In the genomic region with DNA sequence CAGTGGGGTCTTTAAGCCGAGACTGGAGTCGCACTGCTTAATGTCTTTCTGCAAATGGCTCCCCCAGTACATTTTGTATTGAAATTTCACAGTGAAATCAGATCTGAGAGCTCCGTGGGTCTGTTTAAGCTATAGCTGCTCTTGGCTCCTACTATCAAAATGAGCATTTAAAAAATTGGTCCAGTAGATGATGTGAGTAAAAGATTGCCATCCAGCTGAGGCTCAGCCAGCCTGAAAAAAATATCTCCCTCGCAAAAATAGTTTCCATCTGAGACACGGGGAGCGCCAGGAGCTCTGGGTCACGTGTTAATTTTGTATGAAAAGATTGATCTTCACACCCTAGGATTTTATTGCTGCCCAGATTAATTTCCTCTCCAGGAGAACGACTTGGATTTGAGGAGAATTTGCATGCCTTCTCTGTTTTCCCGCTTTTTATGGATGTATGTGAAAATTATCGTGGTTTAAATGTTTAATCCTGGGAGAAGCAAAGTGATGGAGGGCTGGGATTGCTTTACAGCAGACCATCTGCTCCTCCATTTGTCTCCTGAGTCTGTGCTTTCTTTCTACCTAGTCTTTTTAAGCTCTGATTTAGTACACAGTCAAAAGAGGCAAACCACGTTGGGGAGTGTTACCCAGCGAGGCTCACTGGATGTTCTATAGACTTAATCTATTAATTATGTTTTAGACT, we compare ENCODE assay signal across 22 mouse cellular contexts. TPM values are rescaled to one million over a fixed set of nuclear protein-coding genes. Genes with fewer than 3 reads are reported as not detected.
DNase-seq lines count a peak whose midpoint lies in the region; ATAC-seq and TF ChIP-seq lines count a peak whose summit lies in the region.
"Had no signal": no experiment of that assay in that cellular context is flagged by ENCODE, and none has a peak within 500 bp of the region (broad histone marks: within the 10 kb centered on the region; RNA-seq: fewer than 3 reads in every experiment).

No protein-coding gene starts in this region.

- H3K9ac ChIP-seq in hindbrain, embryonic 13.5 days: no peak overlapping the region
- no peak overlapping the region for H3K9ac ChIP-seq in hindbrain, embryonic 11.5 days (ENCODE audit: low read depth, low read length)
- H3K9ac ChIP-seq in embryonic facial prominence, embryonic 13.5 days: no peak overlapping the region
- no peak overlapping the region for H3K9ac ChIP-seq in limb, embryonic 15.5 days
- no peak overlapping the region for H3K9ac ChIP-seq in liver, embryonic 11.5 days (ENCODE audit: low read depth, low read length)
- H3K9ac ChIP-seq: heart, embryonic 12.5 days had no signal

- TF ChIP-seq CTCF in brain, embryonic 14.5 days (IDR thresholded peaks at IDR 0.05; ENCODE audit: borderline replicate concordance, extremely low read depth, insufficient read depth, insufficient read length): no peak

- peaks cover 16% of the 10 kb centered on the region for H3K4me1 ChIP-seq in hindbrain, embryonic 13.5 days (replicated peaks)
- H3K4me1 ChIP-seq in hindbrain, embryonic 11.5 days (replicated peaks; ENCODE audit: control insufficient read depth, insufficient read depth, low read length): no peaks in the 10 kb centered on the region
- H3K4me1 ChIP-seq in embryonic facial prominence, embryonic 13.5 days: peaks cover 14% of the 10 kb centered on the region
- peaks cover 32% of the 10 kb centered on the region for H3K4me1 ChIP-seq in limb, embryonic 15.5 days
- no peaks in the 10 kb centered on the region for H3K4me1 ChIP-seq in liver, embryonic 11.5 days (replicated peaks; ENCODE audit: control insufficient read depth, insufficient read depth, low read length)
- H3K4me1 ChIP-seq: heart, embryonic 12.5 days had no signal

- no peak for TF ChIP-seq POLR2A in brain, embryonic 14.5 days (IDR thresholded peaks at IDR 0.05; ENCODE audit: borderline replicate concordance, extremely low read depth, insufficient read depth, insufficient read length, poor library complexity, severe bottlenecking)

- peak overlapping the region; percentile 45 for H3K27ac ChIP-seq in hindbrain, embryonic 13.5 days
- no peak overlapping the region for H3K27ac ChIP-seq in hindbrain, embryonic 11.5 days (ENCODE audit: low read depth, low read length)
- peak overlapping the region; percentile 41 for H3K27ac ChIP-seq in embryonic facial prominence, embryonic 13.5 days
- peak overlapping the region; percentile 84 for H3K27ac ChIP-seq in limb, embryonic 15.5 days
- no peak overlapping the region for H3K27ac ChIP-seq in liver, embryonic 11.5 days (ENCODE audit: low read depth, low read length)
- H3K27ac ChIP-seq: left cerebral cortex, adult 2 months; macrophage had no signal

- peak overlapping the region; percentile 17; the same call in 1 of the 2 replicates for H3K4me2 ChIP-seq in hindbrain, embryonic 13.5 days
- no peak overlapping the region for H3K4me2 ChIP-seq in hindbrain, embryonic 11.5 days (replicated peaks; ENCODE audit: low read depth, low read length)
- H3K4me2 ChIP-seq in embryonic facial prominence, embryonic 13.5 days: no peak overlapping the region
- H3K4me2 ChIP-seq in limb, embryonic 15.5 days: no peak overlapping the region
- no peak overlapping the region for H3K4me2 ChIP-seq in liver, embryonic 11.5 days
- H3K4me2 ChIP-seq: heart, embryonic 12.5 days had no signal

- ATAC-seq in hindbrain, embryonic 13.5 days (ENCODE audit: low FRiP score): peak; percentile 30; the same call in 1 of the 2 replicates
- no peak for ATAC-seq in hindbrain, embryonic 11.5 days (ENCODE audit: low FRiP score)
- ATAC-seq in embryonic facial prominence, embryonic 13.5 days (ENCODE audit: insufficient number of reproducible peaks, insufficient read depth, low FRiP score, low TSS enrichment, low read depth): no peak
- ATAC-seq in limb, embryonic 15.5 days (ENCODE audit: insufficient number of reproducible peaks, low FRiP score, low TSS enrichment, low read depth): peak; percentile 84; the same call in 1 of the 2 replicates
- ATAC-seq in liver, embryonic 11.5 days (replicated peaks; ENCODE audit: low FRiP score): no peak
- ATAC-seq: CD4-positive, CD25-positive, alpha-beta regulatory T cell, adult 4 months had no signal

- no peaks in the 10 kb centered on the region for H3K27me3 ChIP-seq in hindbrain, embryonic 13.5 days
- H3K27me3 ChIP-seq in hindbrain, embryonic 11.5 days (ENCODE audit: control insufficient read depth, insufficient read depth, low read length): no peaks in the 10 kb centered on the region
- H3K27me3 ChIP-seq in embryonic facial prominence, embryonic 13.5 days: no peaks in the 10 kb centered on the region
- H3K27me3 ChIP-seq in limb, embryonic 15.5 days: no peaks in the 10 kb centered on the region
- H3K27me3 ChIP-seq in liver, embryonic 11.5 days (replicated peaks; ENCODE audit: control insufficient read depth, insufficient read depth, low read length): no peaks in the 10 kb centered on the region
- H3K27me3 ChIP-seq: heart, embryonic 12.5 days had no signal

- DNase-seq in hindbrain, embryonic 11.5 days (ENCODE audit: low spot score): no peak
- peak; percentile 69 for DNase-seq in brain, embryonic 14.5 days (ENCODE audit: low read depth)
- DNase-seq in urinary bladder, postnatal 14 days (ENCODE audit: low spot score): no peak
- DNase-seq in liver, embryonic 11.5 days (ENCODE audit: low spot score): no peak
- DNase-seq: adrenal gland, postnatal 14 days; cerebellum, postnatal 14 days; gastrocnemius, postnatal 25 days; heart, postnatal 36 days; kidney, adult 11 months; kidney, postnatal 14 days; liver; lung, adult 2 months; midbrain, embryonic 14.5 days; right cerebral cortex, postnatal 4 days; thymus, adult 18-20 months had no signal

- H3K9me3 ChIP-seq in hindbrain, embryonic 13.5 days: no peaks in the 10 kb centered on the region
- no peaks in the 10 kb centered on the region for H3K9me3 ChIP-seq in hindbrain, embryonic 11.5 days (ENCODE audit: control insufficient read depth, low read length)
- H3K9me3 ChIP-seq in embryonic facial prominence, embryonic 13.5 days: no peaks in the 10 kb centered on the region
- peaks cover 3% of the 10 kb centered on the region; the same call in 1 of the 2 replicates for H3K9me3 ChIP-seq in limb, embryonic 15.5 days
- no peaks in the 10 kb centered on the region for H3K9me3 ChIP-seq in liver, embryonic 11.5 days (ENCODE audit: control insufficient read depth, low read length)

- H3K36me3 ChIP-seq in hindbrain, embryonic 13.5 days: no peaks in the 10 kb centered on the region
- H3K36me3 ChIP-seq in hindbrain, embryonic 11.5 days (ENCODE audit: control insufficient read depth, insufficient read depth, low read length): no peaks in the 10 kb centered on the region
- H3K36me3 ChIP-seq in embryonic facial prominence, embryonic 13.5 days: no peaks in the 10 kb centered on the region
- 0 out of 2 replicates have a peak, but pooled peaks cover 3% of the 10 kb centered on the region for H3K36me3 ChIP-seq in limb, embryonic 15.5 days
- H3K36me3 ChIP-seq in liver, embryonic 11.5 days (ENCODE audit: control insufficient read depth, insufficient read depth, low read length): no peaks in the 10 kb centered on the region
- H3K36me3 ChIP-seq: heart, embryonic 12.5 days had no signal

- 52% methylated on average over 12 of the region's 12 CpGs for WGBS in hindbrain, embryonic 13.5 days
- WGBS in hindbrain, embryonic 11.5 days: 77% methylated on average over 12 of the region's 12 CpGs
- 43% methylated on average over 12 of the region's 12 CpGs for WGBS in embryonic facial prominence, embryonic 13.5 days
- 28% methylated on average over 12 of the region's 12 CpGs for WGBS in limb, embryonic 15.5 days
- WGBS in liver, embryonic 11.5 days: 73% methylated on average over 12 of the region's 12 CpGs

- H3K4me3 ChIP-seq in hindbrain, embryonic 13.5 days: no peak overlapping the region
- H3K4me3 ChIP-seq in hindbrain, embryonic 11.5 days (ENCODE audit: low read depth, low read length): no peak overlapping the region
- H3K4me3 ChIP-seq in embryonic facial prominence, embryonic 13.5 days: no peak overlapping the region
- H3K4me3 ChIP-seq in limb, embryonic 15.5 days: no peak overlapping the region
- no peak overlapping the region for H3K4me3 ChIP-seq in liver, embryonic 11.5 days (ENCODE audit: low read depth, low read length)
- H3K4me3 ChIP-seq: heart, embryonic 12.5 days; left cerebral cortex, adult 2 months had no signal

RNA-seq across cellular contexts. Expression of gene Gm11077, which starts 32.7 kb away (rescaled TPM):
- polyA plus RNA-seq in hindbrain, embryonic 13.5 days (2015; fragmentation: Nextera tagmentation; extraction: Ambion mirVana): not detected in 2 replicates
- polyA plus RNA-seq in hindbrain, embryonic 11.5 days (2014; fragmentation: Nextera tagmentation; extraction: Ambion mirVana): not detected in 2 replicates
- polyA plus RNA-seq in brain, embryonic 14.5 days (2012; rRNA removed): not detected in 2 replicates
- polyA plus RNA-seq in embryonic facial prominence, embryonic 13.5 days (2015; fragmentation: Nextera tagmentation; extraction: Ambion mirVana): not detected in 2 replicates
- not detected in 2 replicates for polyA plus RNA-seq in limb, embryonic 15.5 days (2015; fragmentation: Nextera tagmentation; extraction: Ambion mirVana)
- not detected in 2 replicates for polyA plus RNA-seq in liver, embryonic 11.5 days (2014; fragmentation: Nextera tagmentation; extraction: Ambion mirVana)
- polyA plus RNA-seq: CD4-positive, CD25-positive, alpha-beta regulatory T cell, adult 4 months; heart, embryonic 12.5 days; lung, adult 2 months; macrophage; midbrain, embryonic 14.5 days had no signal

Comparison
In these comparisons a context has a peak if more than half of its experiments do, and no peak if none do; other contexts are left out.
1. ATAC-seq: peak in hindbrain, embryonic 13.5 days (single experiment) and limb, embryonic 15.5 days (single experiment); none in hindbrain, embryonic 11.5 days (single experiment), embryonic facial prominence, embryonic 13.5 days (single experiment) and liver, embryonic 11.5 days (single experiment).
2. H3K27ac ChIP-seq: peak in hindbrain, embryonic 13.5 days (single experiment), embryonic facial prominence, embryonic 13.5 days (single experiment) and limb, embryonic 15.5 days (single experiment); none in hindbrain, embryonic 11.5 days (single experiment) and liver, embryonic 11.5 days (single experiment).